Mouse (Mus musculus): ENCODE results near the gene Magix. TPM values are rescaled to one million over a fixed set of nuclear protein-coding genes. Genes with fewer than 3 reads are reported as not detected.
"Not testable (repeated sequence)": the region's sequence is repeated elsewhere in the genome, so short reads cannot be mapped to it uniquely, and the experiment has no call there.

The Magix gene
- total RNA-seq (2015; ENCODE audit: low replicate concordance) (not detected in 2 replicates), total RNA-seq (2017; ENCODE audit: low replicate concordance) (0.09 TPM in 1 of 2 replicates, not detected in the other)

GRCm38 (mm10) chrX:7680864-7681263 lies at the start of gene Magix:
Gene Magix, minus strand, starts transcription at chrX:7681251.
- no peak for ATAC-seq (replicated peaks; ENCODE audit: low FRiP score, poor library complexity, severe bottlenecking)

- no peak for ATAC-seq (replicated peaks; ENCODE audit: low FRiP score, poor library complexity, severe bottlenecking)
These were observed 47.8 kb upstream of the Magix start for GRCm38 (mm10) chrX:7728922-7729265.

- peak; percentile 93 for ATAC-seq (replicated peaks; ENCODE audit: low FRiP score, poor library complexity, severe bottlenecking)
These were observed 47.3 kb upstream of the Magix start, which contains the start of gene Praf2 for GRCm38 (mm10) chrX:7728215-7728921. Gene Praf2, plus strand, starts transcription at chrX:7728439.

GRCm38 (mm10) chrX:7727176-7727575 lies 46.1 kb upstream of the Magix start:
- ATAC-seq (replicated peaks; ENCODE audit: low FRiP score, poor library complexity, severe bottlenecking), result no peak

- no peak for ATAC-seq (replicated peaks; ENCODE audit: low FRiP score, poor library complexity, severe bottlenecking)
These were observed 44.8 kb upstream of the Magix start for GRCm38 (mm10) chrX:7725841-7726240.

GRCm38 (mm10) chrX:7724135-7724534 lies 43.1 kb upstream of the Magix start:
- no peak for ATAC-seq (replicated peaks; ENCODE audit: low FRiP score, poor library complexity, severe bottlenecking)

GRCm38 (mm10) chrX:7722691-7723090 lies 41.6 kb upstream of the Magix start:
- ATAC-seq (replicated peaks; ENCODE audit: low FRiP score, poor library complexity, severe bottlenecking), result no peak

- no peak for ATAC-seq (replicated peaks; ENCODE audit: low FRiP score, poor library complexity, severe bottlenecking)
These were observed 41.2 kb upstream of the Magix start for GRCm38 (mm10) chrX:7722282-7722611.

GRCm38 (mm10) chrX:7721514-7722281 lies 40.6 kb upstream of the Magix start, which contains the start of gene Gm45208:
Gene Gm45208, plus strand, starts transcription at chrX:7722245.
- peak; percentile 96 for ATAC-seq (replicated peaks; ENCODE audit: low FRiP score, poor library complexity, severe bottlenecking)

GRCm38 (mm10) chrX:7716058-7716457 lies 35.0 kb upstream of the Magix start:
- not testable (repeated sequence) for ATAC-seq (replicated peaks; ENCODE audit: low FRiP score, poor library complexity, severe bottlenecking)

GRCm38 (mm10) chrX:7714135-7714899 lies 33.3 kb upstream of the Magix start, which contains the start of gene Wdr45:
Gene Wdr45, plus strand, starts transcription at chrX:7714333.
- ATAC-seq (replicated peaks; ENCODE audit: low FRiP score, poor library complexity, severe bottlenecking), result peak; percentile 98

- peak; percentile 36 for ATAC-seq (replicated peaks; ENCODE audit: low FRiP score, poor library complexity, severe bottlenecking)
These were observed 32.7 kb upstream of the Magix start for GRCm38 (mm10) chrX:7713764-7714134.

- peak; percentile 100 for ATAC-seq (replicated peaks; ENCODE audit: low FRiP score, poor library complexity, severe bottlenecking)
These were observed 15.9 kb upstream of the Magix start, which contains the start of gene Gpkow for GRCm38 (mm10) chrX:7696954-7697381. Gene Gpkow, plus strand, starts transcription at chrX:7697131.

- peak; percentile 17; the same call in 1 of the 2 replicates for ATAC-seq (replicated peaks; ENCODE audit: low FRiP score, poor library complexity, severe bottlenecking)
These were observed 15.5 kb upstream of the Magix start for GRCm38 (mm10) chrX:7696520-7696919.

GRCm38 (mm10) chrX:7692862-7693261 lies 11.8 kb upstream of the Magix start:
- no peak for ATAC-seq (replicated peaks; ENCODE audit: low FRiP score, poor library complexity, severe bottlenecking)

GRCm38 (mm10) chrX:7690486-7690885 lies 9.4 kb upstream of the Magix start:
- no peak for ATAC-seq (replicated peaks; ENCODE audit: low FRiP score, poor library complexity, severe bottlenecking)

GRCm38 (mm10) chrX:7688321-7688720 lies 7.3 kb upstream of the Magix start:
- no peak for ATAC-seq (replicated peaks; ENCODE audit: low FRiP score, poor library complexity, severe bottlenecking)

- 0 out of 2 replicates have a peak, but pooled peaks have one; percentile 28 for ATAC-seq (replicated peaks; ENCODE audit: low FRiP score, poor library complexity, severe bottlenecking)
These were observed 1.0 kb downstream of the Magix start for GRCm38 (mm10) chrX:7680057-7680412.

GRCm38 (mm10) chrX:7679405-7680056 lies 1.5 kb downstream of the Magix start:
- peak; percentile 99 for ATAC-seq (replicated peaks; ENCODE audit: low FRiP score, poor library complexity, severe bottlenecking)

GRCm38 (mm10) chrX:7678986-7679385 lies 2.1 kb downstream of the Magix start:
- no peak for ATAC-seq (replicated peaks; ENCODE audit: low FRiP score, poor library complexity, severe bottlenecking)
